Mouse (Mus musculus) activated CD4-positive, CD25-positive, alpha-beta regulatory T cell (primary cell): Measurements from ENCODE around the gene Gm13694. TPM values are rescaled to one million over a fixed set of nuclear protein-coding genes. Genes with fewer than 3 reads are reported as not detected.

Experiments used
- polyA plus RNA-seq, 2 experiments: library from polyadenylated mRNA; unstranded; fragments of 100-300 nt; shearing (Covaris generic); gene quantifications; one replicate each; pipeline ENCODE4 v1.2.1; 2017

Gm13694 gene
- polyA plus RNA-seq: under 1 TPM in 1 of 2 experiments, not detected in 1; 0.16 TPM

DNA sequence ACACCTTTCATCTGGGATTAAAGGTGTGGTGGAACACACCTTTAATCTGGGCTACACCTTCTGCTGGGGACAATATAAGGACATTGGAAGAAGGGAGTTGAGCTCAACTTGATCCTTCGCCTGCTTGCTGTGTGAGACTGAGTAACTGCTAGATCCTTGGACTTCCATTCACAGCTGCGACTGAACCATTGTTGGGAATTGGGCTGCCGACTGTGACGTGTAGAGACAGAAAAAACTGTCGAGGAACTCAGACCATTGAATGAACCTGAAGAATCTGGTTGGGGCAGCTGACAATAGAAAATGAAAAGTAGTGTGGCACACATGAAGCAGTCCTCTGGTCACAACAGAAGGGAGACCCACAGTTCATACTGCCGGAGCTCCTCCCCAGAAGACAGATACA lies at the start of gene Gm13694:
Gene Gm13694, plus strand, starts transcription at position 301 of the 400 bp plus-strand sequence.

DNA sequence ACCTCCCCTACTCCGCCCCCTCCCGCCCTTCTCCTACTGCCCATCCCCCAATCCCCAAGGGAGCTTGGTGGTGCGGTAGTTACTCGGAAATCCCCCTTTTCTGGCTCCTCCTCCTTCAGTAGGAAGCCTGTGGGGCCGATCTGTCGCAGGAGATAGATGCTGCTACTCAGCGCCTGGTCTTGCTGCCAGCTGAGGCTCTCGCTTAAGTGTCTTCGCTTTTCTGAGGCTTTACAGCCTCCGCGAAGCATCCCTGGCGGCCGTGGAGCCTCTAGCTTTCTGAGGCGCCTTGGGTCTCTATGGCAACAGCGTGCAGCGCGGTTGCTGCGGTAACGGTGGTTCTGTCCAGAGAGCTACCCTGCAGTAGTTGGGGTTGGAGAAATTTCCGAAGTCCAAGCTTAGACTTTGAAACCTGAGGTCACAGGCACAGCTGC lies 37.8 kb upstream of the Gm13694 start, which contains the start of gene Zswim2:
Gene Zswim2, minus strand, starts transcription at position 298 of the 431 bp plus-strand sequence.

DNA sequence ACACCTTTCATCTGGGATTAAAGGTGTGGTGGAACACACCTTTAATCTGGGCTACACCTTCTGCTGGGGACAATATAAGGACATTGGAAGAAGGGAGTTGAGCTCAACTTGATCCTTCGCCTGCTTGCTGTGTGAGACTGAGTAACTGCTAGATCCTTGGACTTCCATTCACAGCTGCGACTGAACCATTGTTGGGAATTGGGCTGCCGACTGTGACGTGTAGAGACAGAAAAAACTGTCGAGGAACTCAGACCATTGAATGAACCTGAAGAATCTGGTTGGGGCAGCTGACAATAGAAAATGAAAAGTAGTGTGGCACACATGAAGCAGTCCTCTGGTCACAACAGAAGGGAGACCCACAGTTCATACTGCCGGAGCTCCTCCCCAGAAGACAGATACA lies 23.3 kb upstream of the Gm13694 start, which contains the start of gene Gm13698:
Gene Gm13698, plus strand, starts transcription at position 301 of the 400 bp plus-strand sequence.

GRCm38 (mm10) chr2:83961203-83961602 lies 17.5 kb upstream of the Gm13694 start, which contains the start of gene Gm13693:
Gm13693 (plus strand) TSS chr2:83961503.

DNA sequence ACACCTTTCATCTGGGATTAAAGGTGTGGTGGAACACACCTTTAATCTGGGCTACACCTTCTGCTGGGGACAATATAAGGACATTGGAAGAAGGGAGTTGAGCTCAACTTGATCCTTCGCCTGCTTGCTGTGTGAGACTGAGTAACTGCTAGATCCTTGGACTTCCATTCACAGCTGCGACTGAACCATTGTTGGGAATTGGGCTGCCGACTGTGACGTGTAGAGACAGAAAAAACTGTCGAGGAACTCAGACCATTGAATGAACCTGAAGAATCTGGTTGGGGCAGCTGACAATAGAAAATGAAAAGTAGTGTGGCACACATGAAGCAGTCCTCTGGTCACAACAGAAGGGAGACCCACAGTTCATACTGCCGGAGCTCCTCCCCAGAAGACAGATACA lies 11.7 kb upstream of the Gm13694 start, which contains the start of gene Gm13695:
Gene Gm13695, plus strand, starts transcription at position 301 of the 400 bp plus-strand sequence.

DNA sequence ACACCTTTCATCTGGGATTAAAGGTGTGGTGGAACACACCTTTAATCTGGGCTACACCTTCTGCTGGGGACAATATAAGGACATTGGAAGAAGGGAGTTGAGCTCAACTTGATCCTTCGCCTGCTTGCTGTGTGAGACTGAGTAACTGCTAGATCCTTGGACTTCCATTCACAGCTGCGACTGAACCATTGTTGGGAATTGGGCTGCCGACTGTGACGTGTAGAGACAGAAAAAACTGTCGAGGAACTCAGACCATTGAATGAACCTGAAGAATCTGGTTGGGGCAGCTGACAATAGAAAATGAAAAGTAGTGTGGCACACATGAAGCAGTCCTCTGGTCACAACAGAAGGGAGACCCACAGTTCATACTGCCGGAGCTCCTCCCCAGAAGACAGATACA lies 5.9 kb upstream of the Gm13694 start, which contains the start of gene Gm13696:
Gene Gm13696, plus strand, starts transcription at position 301 of the 400 bp plus-strand sequence.

DNA sequence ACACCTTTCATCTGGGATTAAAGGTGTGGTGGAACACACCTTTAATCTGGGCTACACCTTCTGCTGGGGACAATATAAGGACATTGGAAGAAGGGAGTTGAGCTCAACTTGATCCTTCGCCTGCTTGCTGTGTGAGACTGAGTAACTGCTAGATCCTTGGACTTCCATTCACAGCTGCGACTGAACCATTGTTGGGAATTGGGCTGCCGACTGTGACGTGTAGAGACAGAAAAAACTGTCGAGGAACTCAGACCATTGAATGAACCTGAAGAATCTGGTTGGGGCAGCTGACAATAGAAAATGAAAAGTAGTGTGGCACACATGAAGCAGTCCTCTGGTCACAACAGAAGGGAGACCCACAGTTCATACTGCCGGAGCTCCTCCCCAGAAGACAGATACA lies 5.7 kb downstream of the Gm13694 start, which contains the start of gene Gm13697:
Gene Gm13697, plus strand, starts transcription at position 301 of the 400 bp plus-strand sequence.

DNA sequence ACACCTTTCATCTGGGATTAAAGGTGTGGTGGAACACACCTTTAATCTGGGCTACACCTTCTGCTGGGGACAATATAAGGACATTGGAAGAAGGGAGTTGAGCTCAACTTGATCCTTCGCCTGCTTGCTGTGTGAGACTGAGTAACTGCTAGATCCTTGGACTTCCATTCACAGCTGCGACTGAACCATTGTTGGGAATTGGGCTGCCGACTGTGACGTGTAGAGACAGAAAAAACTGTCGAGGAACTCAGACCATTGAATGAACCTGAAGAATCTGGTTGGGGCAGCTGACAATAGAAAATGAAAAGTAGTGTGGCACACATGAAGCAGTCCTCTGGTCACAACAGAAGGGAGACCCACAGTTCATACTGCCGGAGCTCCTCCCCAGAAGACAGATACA lies 11.5 kb downstream of the Gm13694 start, which contains the start of gene Gm13691:
Gene Gm13691, plus strand, starts transcription at position 301 of the 400 bp plus-strand sequence.

Other genes starting within 250 kb of the Gm13694 start
- gene Fam171b, start 166.3 kb upstream of the Gm13694 start, polyA plus RNA-seq: under 1 TPM in 1 of 2 experiments, not detected in 1; 0.14 TPM
- gene Zswim2, start 37.7 kb upstream of the Gm13694 start, polyA plus RNA-seq: not detected
- under 1 TPM in 1 of 2 experiments, not detected in 1; 0.16 TPM for gene Gm13698, start 23.2 kb upstream of the Gm13694 start, polyA plus RNA-seq
- under 1 TPM in 1 of 2 experiments, not detected in 1; 0.16 TPM for gene Gm13693, start 17.4 kb upstream of the Gm13694 start, polyA plus RNA-seq
- gene Gm13695, start 11.6 kb upstream of the Gm13694 start, polyA plus RNA-seq: not detected
- gene Gm13696, start 5.8 kb upstream of the Gm13694 start, polyA plus RNA-seq: under 1 TPM in 1 of 2 experiments, not detected in 1; 0.16 TPM
- gene Gm13697, start 5.8 kb downstream of the Gm13694 start, polyA plus RNA-seq: under 1 TPM in 1 of 2 experiments, not detected in 1; 0.16 TPM
- under 1 TPM in 1 of 2 experiments, not detected in 1; 0.16 TPM for gene Gm13691, start 11.6 kb downstream of the Gm13694 start, polyA plus RNA-seq